Mouse (Mus musculus) mature B cell (primary cell): ENCODE results near the gene Fam234a.
"Not testable (repeated sequence)": the region's sequence is repeated elsewhere in the genome, so short reads cannot be mapped to it uniquely, and the experiment has no call there.

ENCODE experiments used
- in situ Hi-C: fragments of 300-500 bp; cut with MboI; formaldehyde crosslinking; loops from 2 replicates; pipeline ENCODE4 v1.14.3; 2019

Gene Fam234a

GRCm38 (mm10) chr17:26232863-26233262 lies 11.2 kb downstream of the Fam234a start:
- in situ Hi-C loops: no loop called here

DNA sequence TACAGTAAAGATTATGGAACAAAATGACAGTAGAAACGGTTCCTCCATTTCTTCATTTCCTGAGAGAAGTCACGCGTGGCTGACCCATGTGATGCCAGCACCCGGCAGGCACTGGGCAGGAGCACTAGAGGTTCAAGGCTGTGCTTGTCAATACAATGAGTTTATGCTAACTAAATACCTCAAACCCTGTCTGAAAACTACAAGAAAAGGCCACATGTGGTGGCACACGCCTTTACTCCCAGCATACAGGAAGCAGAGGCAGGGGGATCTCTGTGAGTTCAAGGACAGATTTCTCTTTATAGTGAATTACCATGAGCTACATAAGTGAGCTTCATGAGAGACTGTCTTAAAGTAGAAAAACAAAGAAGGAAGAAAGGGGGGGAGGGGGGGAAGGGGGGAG lies 12.9 kb downstream of the Fam234a start:
- in situ Hi-C loops: no loop called here

- in situ Hi-C loops: no loop called here
Observed at GRCm38 (mm10) chr17:26229776-26230175, 14.3 kb downstream of the Fam234a start.

DNA sequence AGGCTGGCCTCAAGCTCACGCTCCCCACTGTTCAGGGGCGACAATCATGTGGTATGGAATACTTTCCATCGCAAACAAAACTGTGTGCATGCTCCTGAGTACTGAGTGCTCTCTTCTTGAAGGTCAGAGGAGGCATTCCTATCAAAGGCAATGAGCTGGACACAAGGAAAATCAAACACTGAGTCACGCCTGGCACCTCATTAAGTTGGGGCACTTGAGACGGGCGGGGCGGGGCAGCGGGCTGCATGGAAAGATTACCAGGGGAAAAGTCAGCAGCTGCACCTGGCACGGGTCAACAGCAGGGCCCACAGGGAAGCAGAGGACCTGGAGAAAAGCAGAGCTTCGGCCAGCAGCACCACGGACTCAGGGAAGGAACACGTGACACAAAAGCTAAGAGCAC lies 18.9 kb downstream of the Fam234a start:
- in situ Hi-C loops: no loop called here

GRCm38 (mm10) chr17:26221508-26221907 lies 22.5 kb downstream of the Fam234a start:
- in situ Hi-C loops: no loop called here

- in situ Hi-C loops: no loop called here
Observed at GRCm38 (mm10) chr17:26212681-26213080, 31.4 kb downstream of the Fam234a start.

GRCm38 (mm10) chr17:26212241-26212640 lies 31.8 kb downstream of the Fam234a start:
- in situ Hi-C loops: no loop called here

GRCm38 (mm10) chr17:26207686-26208085 lies 36.4 kb downstream of the Fam234a start, which contains the start of gene Arhgdig:
Arhgdig (minus strand) TSS chr17:26207786.
- in situ Hi-C loops: no loop called here

DNA sequence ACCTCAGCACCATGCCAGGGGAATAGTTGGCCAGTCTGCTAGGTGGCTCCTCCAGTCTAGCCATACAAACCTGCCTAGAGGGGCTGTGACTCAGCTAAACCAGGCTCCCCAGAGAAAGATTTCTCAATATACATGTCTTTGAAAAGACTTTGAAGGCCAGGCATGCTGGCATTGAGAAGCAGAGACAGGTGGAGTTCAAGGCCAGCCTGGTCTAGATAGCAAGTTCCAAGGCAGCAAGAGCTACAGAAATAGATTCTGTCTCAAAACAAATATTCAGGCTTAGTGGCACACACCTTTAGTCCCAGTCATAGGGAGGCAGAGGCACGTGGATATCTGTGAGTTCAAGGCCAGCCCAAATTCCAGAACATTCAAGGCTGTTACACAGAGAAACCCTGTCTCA lies 37.6 kb downstream of the Fam234a start:
- in situ Hi-C loops: no loop called here

DNA sequence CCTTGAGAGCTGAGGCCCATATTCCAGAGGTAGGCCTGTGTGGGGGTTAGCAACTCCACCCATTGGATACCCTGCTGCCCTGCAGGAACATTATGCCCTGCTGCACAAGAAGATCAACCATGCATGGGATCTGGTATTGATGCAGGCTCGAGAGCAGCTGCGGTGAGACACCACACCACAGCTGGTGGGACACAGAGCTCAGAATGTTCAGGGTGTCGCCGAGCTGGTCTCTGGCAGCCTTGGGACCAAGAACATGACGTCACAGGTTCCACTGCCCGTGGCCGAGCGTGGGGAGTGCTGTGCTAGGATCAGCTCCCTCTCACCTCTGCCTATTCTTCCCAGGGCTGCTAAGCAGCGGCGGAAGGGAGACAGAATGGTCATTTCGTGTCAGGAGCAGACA lies 39.3 kb downstream of the Fam234a start:
- in situ Hi-C loops: no loop called here

DNA sequence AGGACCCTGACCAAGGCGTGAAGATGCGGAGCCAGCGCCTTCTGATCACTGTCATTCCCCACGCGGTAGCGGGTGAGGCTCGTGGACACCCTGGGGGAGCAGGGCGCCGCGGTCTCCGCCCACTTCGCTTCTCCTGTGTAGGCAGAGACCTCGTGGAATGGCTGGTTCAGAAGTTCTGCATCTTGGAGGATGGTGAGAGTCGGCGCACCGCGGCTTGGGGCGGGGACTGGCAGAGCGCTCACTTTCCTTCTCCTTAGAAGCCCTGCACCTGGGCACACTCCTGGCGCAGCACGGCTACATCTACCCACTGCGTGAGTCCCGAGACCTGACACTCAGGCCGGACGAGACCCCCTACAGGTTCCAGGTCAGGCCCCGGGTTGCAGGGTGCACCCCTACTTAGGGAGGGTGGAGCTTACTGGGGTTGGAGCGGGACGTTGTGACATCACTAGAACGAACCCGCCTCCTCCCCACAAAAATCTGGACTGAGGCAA lies 40.7 kb downstream of the Fam234a start:
- in situ Hi-C loops: no loop called here

DNA sequence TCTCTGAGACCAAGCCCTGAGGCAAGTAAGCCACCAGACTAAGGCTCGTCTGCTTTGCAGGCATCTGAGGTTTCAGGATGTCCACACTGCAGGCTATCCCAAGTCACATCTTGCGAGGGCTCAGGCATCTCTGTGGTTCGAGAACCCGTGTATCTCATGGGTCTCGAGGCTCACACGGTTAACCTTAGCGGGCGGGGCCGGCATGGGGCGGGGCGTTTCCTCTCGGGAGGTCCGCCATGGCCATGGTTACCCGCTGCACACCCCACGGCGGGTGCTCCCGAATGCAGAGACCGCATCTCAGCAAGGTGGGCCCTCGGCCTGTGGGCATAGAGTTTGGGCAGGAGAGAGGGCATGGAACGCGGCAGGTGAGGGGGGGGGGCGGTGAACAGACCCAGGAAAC lies 41.3 kb downstream of the Fam234a start, which contains the start of gene Rgs11:
Gene Rgs11 (plus strand): TSS at position 215 of the 400 bp plus-strand sequence.
- in situ Hi-C loops: no loop called here

- in situ Hi-C loops: no loop called here
Observed at GRCm38 (mm10) chr17:26201998-26202397, 42.0 kb downstream of the Fam234a start.

- in situ Hi-C loops: no loop called here
Observed at GRCm38 (mm10) chr17:26200831-26201705, 43.0 kb downstream of the Fam234a start.

DNA sequence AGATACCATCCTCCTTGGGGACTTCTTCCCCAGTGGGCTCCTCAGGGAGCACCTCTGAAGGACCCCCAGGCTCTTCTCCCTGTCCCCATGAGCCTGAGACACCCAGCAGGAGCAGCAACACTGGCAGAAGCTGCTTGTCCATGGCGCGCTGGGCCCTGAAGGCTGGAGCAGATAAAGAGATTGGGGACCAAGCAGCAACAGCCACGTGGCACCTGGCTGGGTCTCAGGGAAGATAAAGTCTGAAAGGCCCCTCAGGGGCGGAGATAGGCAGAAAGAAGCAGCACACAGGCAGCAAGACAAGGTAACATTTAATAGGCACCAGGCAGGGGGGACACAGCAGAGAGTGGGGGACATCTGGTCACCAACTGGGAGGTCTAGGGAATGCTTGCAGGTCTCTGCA lies 45.1 kb downstream of the Fam234a start, which contains the start of gene Pdia2:
Gene Pdia2 (minus strand): TSS at position 196 of the 400 bp plus-strand sequence.
- in situ Hi-C loops: no loop called here

GRCm38 (mm10) chr17:26192481-26193190 lies 51.4 kb downstream of the Fam234a start:
- in situ Hi-C loops: no loop called here

DNA sequence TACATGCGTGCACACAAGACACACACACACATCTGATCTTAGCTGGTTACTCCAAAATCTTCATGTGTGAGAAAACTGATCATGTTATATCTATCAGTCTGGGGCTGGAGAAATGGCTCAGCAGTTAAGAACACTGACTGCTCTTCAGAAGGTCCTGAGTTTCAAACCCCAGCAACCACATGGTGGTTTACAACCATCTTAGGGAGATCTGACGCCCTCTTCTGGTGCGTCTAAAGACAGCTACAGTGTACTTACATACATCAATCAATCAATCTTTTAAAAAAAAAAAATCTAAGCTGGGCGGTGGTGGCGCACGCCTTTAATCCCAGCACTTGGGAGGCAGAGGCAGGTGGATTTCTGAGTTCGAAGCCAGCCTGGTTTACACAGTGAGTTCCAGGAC lies 52.6 kb downstream of the Fam234a start:
- in situ Hi-C loops: not testable (repeated sequence)

DNA sequence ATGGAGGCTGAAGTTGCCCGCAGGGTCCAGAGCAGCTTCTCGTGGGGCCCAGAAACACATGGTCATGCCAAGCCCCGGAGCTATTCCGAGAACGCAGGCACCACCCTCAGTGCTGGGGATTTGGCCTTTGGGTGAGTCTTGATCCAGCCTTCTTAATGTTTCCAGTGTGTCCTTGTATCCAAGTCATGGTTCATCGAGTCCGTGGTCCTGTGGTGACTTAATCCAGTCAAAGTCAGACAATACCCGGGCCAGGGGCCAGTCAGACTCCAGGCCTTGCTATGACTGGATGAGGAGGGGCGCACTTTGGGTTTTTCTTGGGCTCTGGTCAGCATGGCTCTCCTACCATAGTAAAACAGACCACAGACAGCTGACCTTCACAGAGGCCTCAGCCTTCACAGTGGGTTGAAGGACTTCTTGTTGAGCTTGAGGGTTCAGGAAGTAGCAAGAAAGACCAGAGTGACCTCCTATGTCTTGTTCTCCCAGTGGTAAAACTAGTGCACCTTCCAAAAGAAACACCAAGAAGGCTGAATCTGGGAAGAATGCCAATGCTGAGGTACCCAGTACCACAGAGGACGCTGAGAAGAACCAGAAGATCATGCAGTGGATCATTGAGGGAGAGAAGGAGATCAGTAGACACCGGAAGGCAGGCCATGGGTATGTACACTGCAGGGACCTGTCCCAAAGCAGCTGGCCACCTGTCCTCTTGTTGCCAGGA lies 55.8 kb downstream of the Fam234a start:
- in situ Hi-C loops: no loop called here

DNA sequence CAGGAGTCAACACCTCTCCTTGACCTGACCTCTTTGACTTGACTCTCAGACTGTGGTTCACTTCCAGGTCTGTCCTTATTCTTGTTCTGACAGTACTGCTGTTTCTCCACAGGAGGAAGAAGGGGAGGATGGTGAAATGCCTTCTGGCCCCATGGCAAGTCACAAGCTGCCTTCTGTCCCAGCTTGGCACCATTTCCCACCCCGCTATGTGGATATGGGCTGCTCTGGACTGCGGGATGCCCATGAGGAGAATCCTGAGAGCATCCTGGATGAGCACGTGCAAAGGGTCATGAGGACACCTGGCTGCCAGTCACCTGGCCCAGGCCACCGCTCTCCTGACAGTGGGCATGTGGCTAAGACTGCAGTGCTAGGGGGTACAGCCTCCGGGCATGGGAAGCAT lies 56.5 kb downstream of the Fam234a start:
- in situ Hi-C loops: no loop called here

GRCm38 (mm10) chr17:26181179-26181578 lies 62.9 kb downstream of the Fam234a start:
- in situ Hi-C loops: no loop called here

DNA sequence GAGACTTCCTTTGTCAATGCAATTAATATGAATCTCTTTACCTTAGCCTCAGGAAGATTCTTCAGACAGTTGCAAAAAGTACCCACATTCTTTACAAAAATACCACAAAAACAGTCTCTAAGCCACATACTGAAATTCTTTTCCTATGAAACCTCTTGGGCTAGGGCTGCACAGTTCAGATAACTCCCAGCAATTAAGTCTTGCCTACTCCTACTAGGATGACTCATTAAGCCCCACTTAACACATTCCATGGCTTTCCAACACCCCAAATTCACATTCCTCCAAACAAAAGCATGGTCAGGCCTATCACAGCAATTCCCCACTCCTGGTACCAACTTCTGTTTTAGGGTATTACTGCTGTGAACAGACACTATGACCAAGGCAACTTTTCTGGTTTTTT lies 65.4 kb downstream of the Fam234a start:
- in situ Hi-C loops: no loop called here

DNA sequence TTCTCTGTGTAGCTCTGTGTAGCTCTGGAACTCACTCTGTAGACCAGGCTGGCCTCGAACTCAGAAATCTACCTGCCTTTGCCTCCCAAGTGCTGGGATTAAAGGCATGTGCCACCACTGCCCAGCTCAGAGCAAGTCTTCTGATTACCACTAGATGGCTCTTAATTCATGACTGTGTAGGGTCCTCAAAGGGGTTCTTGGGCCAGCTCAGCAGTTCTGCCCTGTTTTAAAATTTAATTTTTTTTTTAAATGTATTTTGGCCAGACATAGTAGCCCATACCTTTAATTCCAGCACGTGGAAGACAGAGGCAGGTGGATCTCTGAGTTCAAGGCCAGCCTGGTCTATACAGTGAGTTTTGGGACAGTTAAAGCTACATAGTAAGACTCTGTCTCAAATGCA lies 68.8 kb downstream of the Fam234a start:
- in situ Hi-C loops: not testable (repeated sequence)
